Mouse (Mus musculus): ENCODE data around the gene S100pbp.
A peak's percentile ranks its signal among the peaks of the same experiment; 100 is the strongest.

S100pbp gene

GRCm38 (mm10) chr4:129151276-129151811 is 38.2 kb downstream of the S100pbp start:
- DNase-seq (ENCODE audit: low read depth, low spot score), result no peak

GRCm38 (mm10) chr4:129149321-129149720 is 40.2 kb downstream of the S100pbp start:
- no peak for DNase-seq (ENCODE audit: low read depth, low spot score)

GRCm38 (mm10) chr4:129147552-129148103 is 41.9 kb downstream of the S100pbp start:
- DNase-seq (ENCODE audit: low read depth, low spot score), result no peak

GRCm38 (mm10) chr4:129146392-129146791 is 43.1 kb downstream of the S100pbp start:
- DNase-seq (ENCODE audit: low read depth, low spot score), result no peak

- DNase-seq (ENCODE audit: low read depth, low spot score), result no peak
These were observed 43.6 kb downstream of the S100pbp start for GRCm38 (mm10) chr4:129145943-129146342.

- no peak for DNase-seq (ENCODE audit: low read depth, low spot score)
These were observed 44.1 kb downstream of the S100pbp start for GRCm38 (mm10) chr4:129145411-129145810.

GRCm38 (mm10) chr4:129144401-129145367 is 44.8 kb downstream of the S100pbp start:
- no peak for DNase-seq (ENCODE audit: low read depth, low spot score)

GRCm38 (mm10) chr4:129143509-129143908 is 46.0 kb downstream of the S100pbp start:
- no peak for DNase-seq (ENCODE audit: low read depth, low spot score)

GRCm38 (mm10) chr4:129142439-129143045 is 47.0 kb downstream of the S100pbp start:
- DNase-seq (ENCODE audit: low read depth, low spot score), result no peak

GRCm38 (mm10) chr4:129141560-129142438 is 47.7 kb downstream of the S100pbp start:
- DNase-seq (ENCODE audit: low read depth, low spot score), result no peak

- DNase-seq (ENCODE audit: low read depth, low spot score), result no peak
These were observed 48.7 kb downstream of the S100pbp start for GRCm38 (mm10) chr4:129140808-129141207.

- no peak for DNase-seq (ENCODE audit: low read depth, low spot score)
These were observed 49.9 kb downstream of the S100pbp start for GRCm38 (mm10) chr4:129139642-129140041.

- DNase-seq (ENCODE audit: low read depth, low spot score), result no peak
These were observed 51.9 kb downstream of the S100pbp start for GRCm38 (mm10) chr4:129137392-129138321.

- DNase-seq (ENCODE audit: low read depth, low spot score), result no peak
These were observed 52.7 kb downstream of the S100pbp start, which contains the start of gene Fndc5 for GRCm38 (mm10) chr4:129136579-129137391. Gene Fndc5 (plus strand): TSS chr4:129136999.

- DNase-seq (ENCODE audit: low read depth, low spot score), result no peak
These were observed 53.3 kb downstream of the S100pbp start for GRCm38 (mm10) chr4:129136189-129136578.

- DNase-seq (ENCODE audit: low read depth, low spot score), result no peak
These were observed 53.9 kb downstream of the S100pbp start for GRCm38 (mm10) chr4:129135637-129136036.

GRCm38 (mm10) chr4:129134799-129135585 is 54.5 kb downstream of the S100pbp start:
- peak; percentile 81 for DNase-seq (ENCODE audit: low read depth, low spot score)

- DNase-seq (ENCODE audit: low read depth, low spot score), result peak; percentile 51
These were observed 58.7 kb downstream of the S100pbp start for GRCm38 (mm10) chr4:129130755-129131303.

Measured in embryo, embryonic 11.5 days (tissue).